Mouse (Mus musculus): ENCODE measurements around the gene Zscan5b. TPM values are rescaled to one million over a fixed set of nuclear protein-coding genes. Genes with fewer than 3 reads are reported as not detected.
"Not testable (repeated sequence)": the region's sequence is repeated elsewhere in the genome, so short reads cannot be mapped to it uniquely, and the experiment has no call there.

Zscan5b gene
- not detected in 2 replicates for polyA plus RNA-seq (2015; fragmentation: Nextera tagmentation; extraction: Ambion mirVana)

DNA sequence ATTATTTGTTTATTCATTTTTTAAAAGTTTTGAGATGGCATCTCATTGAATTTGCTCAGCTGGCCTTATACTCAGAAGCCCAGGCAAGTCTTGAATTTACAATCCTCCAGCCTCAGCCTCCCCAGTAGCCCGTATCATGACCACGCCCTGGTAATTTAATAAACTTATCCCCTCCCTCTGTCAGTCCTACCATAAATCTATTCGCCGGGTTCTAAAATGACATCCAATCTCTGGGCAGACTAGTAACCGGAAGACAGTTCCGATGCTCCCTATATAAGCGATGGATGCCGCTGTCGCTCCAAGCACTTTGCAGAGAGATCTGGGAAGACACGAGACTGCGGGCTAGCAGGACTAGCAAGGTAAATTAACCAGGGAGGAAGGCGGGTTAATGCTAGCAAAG, at the start of gene Zscan5b:
Gene Zscan5b, plus strand, starts transcription at position 301 of the 400 bp plus-strand sequence.
- WGBS: 90% methylated on average over 12 of the region's 12 CpGs
- Histone ChIP-seq H3K27ac (replicated peaks) (no peak within 1 kb of the TSS), H3K9ac (no peak within 1 kb of the TSS), H3K9me3 (replicated peaks) (no peaks in the 10 kb centered on the region), H3K4me2 (replicated peaks) (no peak within 1 kb of the TSS), H3K4me3 (replicated peaks) (no peak within 1 kb of the TSS), H3K4me1 (no peaks in the 10 kb centered on the region), H3K36me3 (no peaks in the 10 kb centered on the region), H3K27me3 (no peaks in the 10 kb centered on the region)
- no peak for ATAC-seq (ENCODE audit: insufficient number of reproducible peaks, low FRiP score, low TSS enrichment, low read depth)

DNA sequence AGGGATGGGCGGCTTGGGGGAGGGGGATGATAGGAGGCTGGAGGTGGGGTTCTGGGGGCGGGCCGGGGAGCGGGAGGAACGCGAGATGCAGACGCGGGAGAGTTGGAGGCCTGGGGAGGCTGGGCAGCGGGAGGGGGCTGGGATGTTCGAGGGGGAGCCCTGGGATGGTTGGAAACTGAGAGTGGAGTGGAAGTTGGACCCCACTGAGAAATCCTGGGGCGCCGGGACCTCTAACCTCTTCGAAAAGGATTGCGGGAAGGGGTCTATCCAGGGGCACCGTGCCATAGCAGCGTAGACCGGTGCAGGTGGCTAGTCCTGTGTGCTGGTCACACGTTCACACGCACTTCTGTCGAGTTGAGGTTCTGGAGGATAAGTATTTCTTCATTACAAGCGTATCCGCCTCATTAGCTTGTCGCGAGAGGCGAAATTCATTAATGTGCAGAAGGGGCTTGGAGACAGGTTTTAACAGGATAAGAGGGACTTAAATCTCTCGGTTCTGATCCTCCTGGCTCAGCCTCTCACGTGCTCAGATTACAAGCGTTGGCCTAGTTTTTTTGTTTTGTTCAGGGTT, 49.3 kb upstream of the Zscan5b start:
- no peaks in the 10 kb centered on the region for H3K9me3 ChIP-seq (replicated peaks)
- WGBS: under 1% methylated on average over 28 of the region's 28 CpGs
- peak overlapping the region; percentile 79 for H3K4me2 ChIP-seq (replicated peaks)
- no peaks in the 10 kb centered on the region for H3K27me3 ChIP-seq
- peak overlapping the region; percentile 65 for H3K4me3 ChIP-seq (replicated peaks)
- H3K27ac ChIP-seq (replicated peaks): peak overlapping the region; percentile 53
- peak overlapping the region; percentile 53 for H3K9ac ChIP-seq
- peaks cover 11% of the 10 kb centered on the region for H3K4me1 ChIP-seq
- no peak for ATAC-seq (ENCODE audit: insufficient number of reproducible peaks, low FRiP score, low TSS enrichment, low read depth)
- peaks cover 15% of the 10 kb centered on the region; the same call in 1 of the 2 replicates for H3K36me3 ChIP-seq

DNA sequence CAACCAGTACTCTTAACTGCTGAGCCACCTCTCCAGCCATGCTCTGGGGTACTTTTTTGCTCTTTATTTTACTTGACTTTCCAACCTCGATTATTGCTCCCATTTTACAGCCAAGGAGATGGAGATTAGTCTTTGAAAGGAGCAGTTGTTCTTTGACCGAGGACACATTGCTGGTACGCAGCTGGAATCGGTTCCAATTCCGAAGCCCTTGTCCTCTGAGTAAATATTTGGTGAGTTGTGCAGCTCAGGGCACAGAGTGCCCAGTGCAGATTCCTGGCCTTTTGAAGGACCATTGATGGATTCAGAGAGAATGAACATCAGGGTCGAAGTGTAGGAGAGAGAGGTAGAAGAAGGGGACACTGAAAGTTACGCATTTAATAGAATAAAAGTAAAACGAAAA, 48.2 kb upstream of the Zscan5b start:
- H3K27me3 ChIP-seq: no peaks in the 10 kb centered on the region
- H3K27ac ChIP-seq (replicated peaks): no peak overlapping the region
- WGBS: 83% methylated on average over 8 of the region's 8 CpGs
- peaks cover 11% of the 10 kb centered on the region for H3K4me1 ChIP-seq
- H3K9ac ChIP-seq: no peak overlapping the region
- peaks cover 21% of the 10 kb centered on the region; the same call in 1 of the 2 replicates for H3K36me3 ChIP-seq
- ATAC-seq (ENCODE audit: insufficient number of reproducible peaks, low FRiP score, low TSS enrichment, low read depth): no peak
- no peaks in the 10 kb centered on the region for H3K9me3 ChIP-seq (replicated peaks)
- no peak overlapping the region for H3K4me3 ChIP-seq (replicated peaks)
- H3K4me2 ChIP-seq (replicated peaks): no peak overlapping the region

DNA sequence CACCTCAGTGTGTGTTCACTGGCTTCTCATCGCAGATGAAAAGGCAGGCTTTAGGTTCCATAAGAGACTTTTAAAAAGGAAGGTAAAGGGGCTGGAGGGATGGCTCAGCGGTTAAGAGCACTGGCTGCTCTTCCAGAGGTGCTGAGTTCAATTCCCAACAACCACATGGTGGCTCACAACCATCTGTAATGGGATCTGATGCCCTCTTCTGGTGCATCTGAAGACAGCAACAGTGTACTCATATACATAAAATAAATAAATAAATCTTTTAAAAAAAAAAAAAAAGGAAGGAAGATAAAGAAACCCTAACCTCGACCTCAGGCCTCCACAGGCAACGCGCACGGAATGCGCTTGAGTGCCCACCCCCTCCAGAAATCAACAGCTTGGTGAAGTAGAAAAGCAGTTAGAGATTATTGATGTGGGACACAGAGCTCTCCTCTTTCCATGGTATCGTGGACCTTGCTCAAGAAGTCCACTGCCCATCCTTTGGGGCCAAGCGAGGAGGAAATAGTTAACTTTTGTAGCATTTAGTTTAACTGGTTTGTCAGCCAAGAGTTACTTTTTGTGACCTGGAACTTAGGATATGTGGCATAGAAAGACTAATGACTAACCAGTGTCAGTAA, 47.6 kb upstream of the Zscan5b start:
- Histone ChIP-seq H3K4me1 (peaks cover 11% of the 10 kb centered on the region), H3K36me3 (peaks cover 23% of the 10 kb centered on the region; the same call in 1 of the 2 replicates)
- 87% methylated on average over 9 of the region's 9 CpGs for WGBS
- H3K9ac ChIP-seq; H3K9me3 ChIP-seq (replicated peaks); H3K27me3 ChIP-seq; H3K4me3 ChIP-seq (replicated peaks); H3K4me2 ChIP-seq (replicated peaks); H3K27ac ChIP-seq (replicated peaks); ATAC-seq (ENCODE audit: insufficient number of reproducible peaks, low FRiP score, low TSS enrichment, low read depth): not testable (repeated sequence)

DNA sequence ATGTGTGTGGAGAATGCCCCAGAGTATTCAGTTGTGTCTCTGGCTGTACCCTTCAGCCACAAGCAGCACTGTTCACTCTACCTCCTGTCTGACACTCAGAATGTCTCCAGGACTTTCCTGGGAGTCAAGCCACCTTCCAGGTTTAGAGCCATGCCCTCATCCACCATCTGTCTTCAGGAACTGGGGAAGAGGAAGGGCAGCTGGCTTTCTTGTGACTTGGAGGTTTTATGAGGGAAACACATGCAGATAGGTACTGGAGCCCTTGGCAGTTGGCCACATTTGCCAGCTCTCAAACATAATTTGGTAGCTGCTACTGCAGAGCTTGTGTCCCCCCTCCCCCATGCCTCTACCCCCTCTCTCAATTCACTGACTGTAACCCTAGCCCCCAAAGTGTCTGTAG, 43.1 kb upstream of the Zscan5b start:
- H3K4me2 ChIP-seq (replicated peaks): no peak overlapping the region
- H3K27ac ChIP-seq (replicated peaks): no peak overlapping the region
- peaks cover 39% of the 10 kb centered on the region for H3K36me3 ChIP-seq
- H3K4me3 ChIP-seq (replicated peaks): no peak overlapping the region
- ATAC-seq (ENCODE audit: insufficient number of reproducible peaks, low FRiP score, low TSS enrichment, low read depth): no peak
- no peaks in the 10 kb centered on the region for H3K27me3 ChIP-seq
- no peak overlapping the region for H3K9ac ChIP-seq
- H3K4me1 ChIP-seq: no peaks in the 10 kb centered on the region
- H3K9me3 ChIP-seq (replicated peaks): no peaks in the 10 kb centered on the region

DNA sequence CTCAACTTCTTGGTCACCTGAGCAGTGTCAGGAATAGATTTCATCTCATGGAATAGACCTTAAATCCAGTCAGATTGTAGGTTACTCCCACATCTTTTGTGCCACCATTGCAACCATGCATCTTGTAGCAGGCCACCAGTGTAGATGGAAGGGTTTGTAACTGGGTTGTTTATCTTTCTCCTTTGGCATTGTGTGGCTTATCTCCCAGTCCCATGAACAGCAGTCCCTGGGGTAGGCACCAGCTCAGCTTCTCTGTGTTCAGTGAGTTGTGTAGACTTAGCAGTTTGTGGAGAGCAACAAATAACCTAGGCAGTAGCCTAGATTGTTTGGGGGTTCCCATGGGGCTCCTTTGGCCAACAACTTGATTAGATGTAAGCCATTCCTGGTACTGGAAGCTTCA, 39.2 kb upstream of the Zscan5b start:
- Histone ChIP-seq H3K4me3 (replicated peaks) (no peak overlapping the region), H3K9ac (no peak overlapping the region), H3K4me2 (replicated peaks) (no peak overlapping the region), H3K4me1 (no peaks in the 10 kb centered on the region), H3K27me3 (no peaks in the 10 kb centered on the region), H3K9me3 (replicated peaks) (no peaks in the 10 kb centered on the region), H3K36me3 (peaks cover 60% of the 10 kb centered on the region), H3K27ac (replicated peaks) (no peak overlapping the region)
- ATAC-seq (ENCODE audit: insufficient number of reproducible peaks, low FRiP score, low TSS enrichment, low read depth): no peak

DNA sequence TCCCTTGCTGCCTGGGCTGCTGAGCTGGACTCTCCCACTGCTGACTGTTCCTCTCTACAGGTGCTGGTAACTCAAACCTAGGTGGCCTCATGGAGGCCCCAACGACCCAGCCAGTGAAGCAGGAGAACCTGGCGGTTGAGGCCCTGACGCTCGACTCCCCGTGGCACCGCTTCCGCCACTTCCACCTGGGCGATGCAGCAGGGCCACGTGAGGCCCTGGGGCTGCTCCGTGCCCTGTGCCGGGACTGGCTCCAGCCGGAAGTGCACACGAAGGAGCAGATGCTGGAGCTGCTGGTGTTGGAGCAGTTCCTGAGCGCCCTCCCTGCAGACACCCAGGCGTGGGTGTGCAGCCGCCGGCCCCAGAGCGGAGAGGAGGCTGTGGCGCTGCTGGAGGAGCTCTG, 38.3 kb upstream of the Zscan5b start:
- no peak overlapping the region for H3K4me3 ChIP-seq (replicated peaks)
- no peaks in the 10 kb centered on the region for H3K4me1 ChIP-seq
- no peaks in the 10 kb centered on the region for H3K27me3 ChIP-seq
- no peak overlapping the region for H3K27ac ChIP-seq (replicated peaks)
- H3K4me2 ChIP-seq (replicated peaks): no peak overlapping the region
- H3K36me3 ChIP-seq: peaks cover 64% of the 10 kb centered on the region
- H3K9me3 ChIP-seq (replicated peaks): no peaks in the 10 kb centered on the region
- no peak for ATAC-seq (ENCODE audit: insufficient number of reproducible peaks, low FRiP score, low TSS enrichment, low read depth)
- no peak overlapping the region for H3K9ac ChIP-seq
- WGBS: 93% methylated on average over 19 of the region's 19 CpGs

DNA sequence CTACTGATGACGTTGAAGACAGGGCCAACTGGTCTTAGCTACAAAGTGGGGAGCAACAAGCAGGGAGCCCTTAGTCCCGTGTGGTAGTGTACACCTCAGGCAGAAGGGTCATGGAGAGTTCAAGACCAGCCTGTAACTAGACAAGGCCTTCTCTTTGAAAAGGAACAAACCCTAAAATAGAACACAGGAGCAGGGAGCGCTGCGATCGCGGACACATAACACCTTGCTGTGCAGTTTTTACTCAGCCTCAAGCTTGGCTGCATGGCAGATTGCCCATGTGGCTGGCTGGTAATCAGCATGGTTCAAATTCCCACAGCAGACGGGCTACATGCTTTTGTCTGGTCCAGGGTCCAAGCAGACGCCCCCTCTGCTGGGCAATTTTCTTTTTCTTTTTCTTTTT, 37.6 kb upstream of the Zscan5b start:
- ATAC-seq (ENCODE audit: insufficient number of reproducible peaks, low FRiP score, low TSS enrichment, low read depth): no peak
- H3K27ac ChIP-seq (replicated peaks): no peak overlapping the region
- 79% methylated on average over 8 of the region's 8 CpGs for WGBS

DNA sequence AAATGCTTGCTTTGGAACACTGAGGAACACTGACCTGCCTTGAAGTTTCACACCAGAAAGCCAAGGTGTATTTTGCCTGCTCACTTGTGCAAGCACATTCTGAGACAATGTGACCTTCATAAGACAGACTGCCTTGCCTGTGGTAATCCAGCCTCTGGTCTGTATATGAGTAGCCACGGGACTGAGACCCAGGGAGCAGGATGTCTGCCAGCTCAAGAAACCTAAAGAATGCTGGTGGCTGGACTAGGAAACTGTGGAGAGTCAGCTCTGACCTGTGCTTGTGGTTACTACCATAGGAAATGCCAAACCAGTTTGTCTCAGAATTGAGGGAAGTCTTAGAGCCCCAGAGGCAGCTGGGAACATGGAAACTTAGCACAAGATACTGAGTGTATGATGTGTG, 36.7 kb upstream of the Zscan5b start:
- H3K9me3 ChIP-seq (replicated peaks): no peaks in the 10 kb centered on the region
- 84% methylated on average over 1 of the region's 1 CpGs for WGBS
- ATAC-seq (ENCODE audit: insufficient number of reproducible peaks, low FRiP score, low TSS enrichment, low read depth): no peak

More for the DNA sequence above, 37.6 kb upstream of the Zscan5b start:
- H3K9me3 ChIP-seq (replicated peaks): no peaks in the 10 kb centered on the region
- no peaks in the 10 kb centered on the region for H3K4me1 ChIP-seq
- no peak overlapping the region for H3K4me3 ChIP-seq (replicated peaks)
- peaks cover 68% of the 10 kb centered on the region for H3K36me3 ChIP-seq
- no peak overlapping the region for H3K4me2 ChIP-seq (replicated peaks)
- H3K27me3 ChIP-seq: no peaks in the 10 kb centered on the region
- no peak overlapping the region for H3K9ac ChIP-seq

DNA sequence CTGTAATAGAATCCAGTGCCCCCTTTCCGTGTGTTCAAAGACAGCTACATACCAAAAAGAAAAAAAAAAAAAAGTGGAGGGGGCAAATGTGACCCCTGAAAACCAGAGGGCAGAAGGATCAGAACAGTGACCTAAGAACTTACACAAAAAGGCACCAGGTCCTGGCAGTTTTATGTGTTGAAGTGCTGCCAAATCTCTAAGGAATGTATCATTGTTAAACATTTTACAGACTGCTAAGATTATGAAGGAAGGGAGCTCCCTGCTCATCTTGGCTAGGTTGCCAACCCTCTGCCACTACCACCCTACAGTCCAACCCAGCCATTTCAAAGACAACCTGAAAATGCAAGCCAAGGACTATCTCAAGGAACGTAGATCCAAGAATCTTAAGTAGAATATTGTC, 35.9 kb upstream of the Zscan5b start:
- Histone ChIP-seq H3K4me2 (replicated peaks) (no peak overlapping the region), H3K27ac (replicated peaks) (no peak overlapping the region), H3K4me1 (no peaks in the 10 kb centered on the region), H3K9ac (no peak overlapping the region), H3K36me3 (peaks cover 71% of the 10 kb centered on the region), H3K9me3 (replicated peaks) (no peaks in the 10 kb centered on the region), H3K27me3 (no peaks in the 10 kb centered on the region), H3K4me3 (replicated peaks) (no peak overlapping the region)
- 88% methylated on average over 2 of the region's 2 CpGs for WGBS
- no peak for ATAC-seq (ENCODE audit: insufficient number of reproducible peaks, low FRiP score, low TSS enrichment, low read depth)

More for the DNA sequence above, 36.7 kb upstream of the Zscan5b start:
- Histone ChIP-seq H3K27ac (replicated peaks) (no peak overlapping the region), H3K4me2 (replicated peaks) (no peak overlapping the region), H3K27me3 (no peaks in the 10 kb centered on the region), H3K9ac (no peak overlapping the region), H3K36me3 (peaks cover 75% of the 10 kb centered on the region), H3K4me1 (no peaks in the 10 kb centered on the region), H3K4me3 (replicated peaks) (no peak overlapping the region)

DNA sequence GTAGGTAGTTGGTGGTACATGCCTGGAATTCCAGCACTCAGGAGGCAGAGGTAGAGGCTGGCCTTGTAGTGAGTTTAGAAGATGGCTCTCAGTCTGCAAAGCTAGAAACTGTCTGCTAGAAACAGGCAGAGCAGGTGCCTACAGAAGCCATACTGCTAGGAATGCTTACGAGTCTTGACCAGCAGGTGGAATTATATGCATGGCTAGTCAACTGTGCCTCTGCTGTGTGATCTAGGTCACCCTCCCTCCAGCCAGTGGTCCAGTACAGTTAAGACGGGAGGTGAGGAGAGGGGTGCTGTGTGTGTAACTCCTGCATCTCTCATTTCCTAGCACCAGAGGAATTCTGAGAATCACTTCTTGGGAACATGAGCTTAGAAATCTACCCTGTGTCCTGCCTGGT, 35.3 kb upstream of the Zscan5b start:
- no peaks in the 10 kb centered on the region for H3K4me1 ChIP-seq
- no peak overlapping the region for H3K4me2 ChIP-seq (replicated peaks)
- H3K27me3 ChIP-seq: no peaks in the 10 kb centered on the region
- H3K4me3 ChIP-seq (replicated peaks): no peak overlapping the region
- no peaks in the 10 kb centered on the region for H3K9me3 ChIP-seq (replicated peaks)
- no peak for ATAC-seq (ENCODE audit: insufficient number of reproducible peaks, low FRiP score, low TSS enrichment, low read depth)
- WGBS: 81% methylated on average over 2 of the region's 2 CpGs
- no peak overlapping the region for H3K9ac ChIP-seq
- no peak overlapping the region for H3K27ac ChIP-seq (replicated peaks)
- H3K36me3 ChIP-seq: peaks cover 71% of the 10 kb centered on the region

DNA sequence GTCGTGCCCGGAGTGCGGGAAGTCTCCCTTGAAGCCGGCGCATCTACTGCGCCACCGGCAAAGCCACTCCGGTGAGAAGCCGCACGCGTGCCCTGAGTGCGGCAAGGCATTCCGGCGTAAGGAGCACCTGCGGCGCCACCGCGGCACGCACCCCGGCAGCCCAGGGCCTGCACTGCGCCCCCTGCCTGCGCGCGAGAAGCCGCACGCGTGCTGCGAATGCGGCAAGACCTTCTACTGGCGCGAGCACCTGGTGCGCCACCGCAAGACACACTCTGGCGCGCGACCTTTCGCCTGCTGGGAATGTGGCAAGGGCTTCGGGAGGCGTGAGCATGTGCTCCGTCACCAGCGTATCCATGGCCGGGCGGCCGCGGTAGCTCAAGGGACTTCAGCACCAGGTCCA, 32.5 kb upstream of the Zscan5b start:
- H3K27ac ChIP-seq (replicated peaks): no peak overlapping the region
- H3K9me3 ChIP-seq (replicated peaks): no peaks in the 10 kb centered on the region
- peaks cover 55% of the 10 kb centered on the region for H3K36me3 ChIP-seq
- 55% methylated on average over 45 of the region's 45 CpGs for WGBS
- H3K9ac ChIP-seq: no peak overlapping the region
- no peak for ATAC-seq (ENCODE audit: insufficient number of reproducible peaks, low FRiP score, low TSS enrichment, low read depth)
- no peaks in the 10 kb centered on the region for H3K27me3 ChIP-seq
- no peaks in the 10 kb centered on the region for H3K4me1 ChIP-seq
- H3K4me3 ChIP-seq (replicated peaks): no peak overlapping the region
- H3K4me2 ChIP-seq (replicated peaks): no peak overlapping the region
